12 mouse cellular contexts compared by ENCODE assay signal in genomic region chr15:10746303-10747051, GRCm38 (mm10). TPM values are rescaled to one million over a fixed set of nuclear protein-coding genes. Genes with fewer than 3 reads are reported as not detected.
DNase-seq lines count a peak whose midpoint lies in the region; ATAC-seq and TF ChIP-seq lines count a peak whose summit lies in the region.
"Had no signal": no experiment of that assay in that cellular context is flagged by ENCODE, and none has a peak within 500 bp of the region (broad histone marks: within the 10 kb centered on the region; RNA-seq: fewer than 3 reads in every experiment).

No protein-coding gene starts in this region.

- TF ChIP-seq CTCF in intestine, postnatal 0 days (IDR thresholded peaks at IDR 0.05; ENCODE audit: low read depth) = no peak

- 39% methylated on average over 4 of the region's 4 CpGs for WGBS in forebrain, embryonic 15.5 days
- WGBS in midbrain, embryonic 13.5 days = 30% methylated on average over 4 of the region's 4 CpGs
- WGBS in intestine, postnatal 0 days = 82% methylated on average over 4 of the region's 4 CpGs

- H3K4me3 ChIP-seq in forebrain, embryonic 15.5 days = no peak overlapping the region
- H3K4me3 ChIP-seq in midbrain, embryonic 13.5 days (replicated peaks) = no peak overlapping the region
- H3K4me3 ChIP-seq in intestine, postnatal 0 days (ENCODE audit: low read depth, low read length) = no peak overlapping the region

- no peaks in the 10 kb centered on the region for H3K36me3 ChIP-seq in forebrain, embryonic 15.5 days
- H3K36me3 ChIP-seq in midbrain, embryonic 13.5 days = no peaks in the 10 kb centered on the region
- H3K36me3 ChIP-seq in intestine, postnatal 0 days (ENCODE audit: control insufficient read depth, insufficient read depth) = no peaks in the 10 kb centered on the region
- H3K36me3 ChIP-seq: G1E had no signal

- no peak overlapping the region for H3K4me2 ChIP-seq in forebrain, embryonic 15.5 days (replicated peaks)
- peak overlapping the region; percentile 7; the same call in 1 of the 2 replicates for H3K4me2 ChIP-seq in midbrain, embryonic 13.5 days (replicated peaks)
- H3K4me2 ChIP-seq in intestine, postnatal 0 days (replicated peaks; ENCODE audit: low read depth) = no peak overlapping the region

- peak; percentile 31 for ATAC-seq in forebrain, embryonic 15.5 days (replicated peaks)
- peak; percentile 85 for ATAC-seq in midbrain, embryonic 13.5 days
- ATAC-seq in intestine, postnatal 0 days = no peak

- no peak overlapping the region for H3K9ac ChIP-seq in forebrain, embryonic 15.5 days (replicated peaks)
- no peak overlapping the region for H3K9ac ChIP-seq in midbrain, embryonic 13.5 days (replicated peaks)
- H3K9ac ChIP-seq in intestine, postnatal 0 days (ENCODE audit: low read depth, low read length) = no peak overlapping the region

- intact Hi-C loops in heart, postnatal 10 days (cut with DNase I) = no loop called here

- no peak overlapping the region for H3K27ac ChIP-seq in forebrain, embryonic 15.5 days (replicated peaks)
- H3K27ac ChIP-seq in midbrain, embryonic 13.5 days = peak overlapping the region; percentile 85
- no peak overlapping the region for H3K27ac ChIP-seq in intestine, postnatal 0 days (ENCODE audit: low read depth, low read length)

- H3K9me3 ChIP-seq in forebrain, embryonic 15.5 days = no peaks in the 10 kb centered on the region
- H3K9me3 ChIP-seq in midbrain, embryonic 13.5 days = no peaks in the 10 kb centered on the region
- no peaks in the 10 kb centered on the region for H3K9me3 ChIP-seq in intestine, postnatal 0 days (ENCODE audit: control insufficient read depth)
- H3K9me3 ChIP-seq: G1E had no signal

- H3K4me1 ChIP-seq in forebrain, embryonic 15.5 days = peaks cover 16% of the 10 kb centered on the region
- peaks cover 28% of the 10 kb centered on the region for H3K4me1 ChIP-seq in midbrain, embryonic 13.5 days (replicated peaks)
- H3K4me1 ChIP-seq in intestine, postnatal 0 days (replicated peaks; ENCODE audit: control insufficient read depth, insufficient read depth, low read length) = no peaks in the 10 kb centered on the region

- H3K27me3 ChIP-seq in forebrain, embryonic 15.5 days = no peaks in the 10 kb centered on the region
- H3K27me3 ChIP-seq in midbrain, embryonic 13.5 days = no peaks in the 10 kb centered on the region
- no peaks in the 10 kb centered on the region for H3K27me3 ChIP-seq in intestine, postnatal 0 days (replicated peaks; ENCODE audit: control insufficient read depth, insufficient read depth, low read length)

- DNase-seq in heart, adult 11 months = peak; percentile 74
- DNase-seq in heart, postnatal 10 days = no peak
- DNase-seq in Muller cell, postnatal 12 days (ENCODE audit: inconsistent ontology term) = peak; percentile 66
- DNase-seq in urinary bladder, adult 18-20 months (ENCODE audit: low spot score in 2 of 2) = no peak
- no peak for DNase-seq in gastrocnemius, adult 8-10 months (ENCODE audit: low spot score in 2 of 2)
- DNase-seq: cerebellum, adult 11 months; lung, postnatal 4 days; thymus, postnatal 4 days had no signal

RNA-seq across cellular contexts. Expression of gene Rai14, which starts 32.1 kb away (rescaled TPM):
- total RNA-seq in heart, postnatal 10 days (2021) = 10 to 100 TPM in 1 of 2 experiments, 1 to 10 TPM in 1; 9.7 to 11.0 TPM
- polyA plus RNA-seq in forebrain, embryonic 15.5 days (2015; fragmentation: Nextera tagmentation; extraction: Ambion mirVana) = 37.4 and 38.2 TPM in 2 replicates
- polyA plus RNA-seq in midbrain, embryonic 13.5 days (2015; fragmentation: Nextera tagmentation; extraction: Ambion mirVana) = 30.1 and 34.2 TPM in 2 replicates
- polyA plus RNA-seq in intestine, postnatal 0 days (2015; fragmentation: Nextera tagmentation; extraction: Ambion mirVana) = 6.2 and 6.9 TPM in 2 replicates
- total RNA-seq in gastrocnemius, adult 8-10 months (2022) = 1 to 10 TPM; 3.8 to 6.1 (median 5.1) TPM
- polyA plus RNA-seq: G1E had no signal

Comparison
In these comparisons a context has a peak if more than half of its experiments do, and no peak if none do; other contexts are left out.
1. DNase-seq: peak in heart, adult 11 months (single experiment) and Muller cell, postnatal 12 days (single experiment); none in heart, postnatal 10 days (0 of 2), urinary bladder, adult 18-20 months (0 of 2) and gastrocnemius, adult 8-10 months (0 of 2).